Mouse (Mus musculus) spleen, adult 12 weeks (tissue): ENCODE data around the gene Ndst2.

Experiments used
- DNase-seq: peaks from one replicate; pipeline ENCODE4 v3.0.0; 2022; ENCODE audit warnings: low spot score

The Ndst2 gene

GRCm38 (mm10) chr14:20698515-20698914 lies 35.8 kb downstream of the Ndst2 start:
- no peak for DNase-seq

DNA sequence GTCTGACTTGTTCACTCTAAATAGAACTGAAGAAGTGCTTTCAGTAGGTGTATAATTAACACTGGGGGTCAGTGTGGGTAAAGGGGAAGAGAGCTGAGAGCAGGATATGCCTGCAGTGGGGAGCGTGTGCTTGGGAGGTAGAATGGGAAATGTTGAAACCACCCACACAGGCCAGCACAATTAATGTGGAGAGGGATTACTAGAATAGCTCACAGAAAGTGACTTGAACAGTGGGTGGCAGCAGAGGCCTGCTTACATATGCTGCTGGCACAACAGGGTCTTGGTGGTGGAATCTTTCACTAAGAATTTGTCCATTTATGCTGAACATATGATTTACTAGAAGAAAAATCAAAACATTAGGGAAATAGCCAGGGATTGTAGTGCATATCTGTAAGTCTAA lies 37.4 kb downstream of the Ndst2 start:
- no peak for DNase-seq

- no peak for DNase-seq
These were observed 38.4 kb downstream of the Ndst2 start for GRCm38 (mm10) chr14:20695761-20696520.

DNA sequence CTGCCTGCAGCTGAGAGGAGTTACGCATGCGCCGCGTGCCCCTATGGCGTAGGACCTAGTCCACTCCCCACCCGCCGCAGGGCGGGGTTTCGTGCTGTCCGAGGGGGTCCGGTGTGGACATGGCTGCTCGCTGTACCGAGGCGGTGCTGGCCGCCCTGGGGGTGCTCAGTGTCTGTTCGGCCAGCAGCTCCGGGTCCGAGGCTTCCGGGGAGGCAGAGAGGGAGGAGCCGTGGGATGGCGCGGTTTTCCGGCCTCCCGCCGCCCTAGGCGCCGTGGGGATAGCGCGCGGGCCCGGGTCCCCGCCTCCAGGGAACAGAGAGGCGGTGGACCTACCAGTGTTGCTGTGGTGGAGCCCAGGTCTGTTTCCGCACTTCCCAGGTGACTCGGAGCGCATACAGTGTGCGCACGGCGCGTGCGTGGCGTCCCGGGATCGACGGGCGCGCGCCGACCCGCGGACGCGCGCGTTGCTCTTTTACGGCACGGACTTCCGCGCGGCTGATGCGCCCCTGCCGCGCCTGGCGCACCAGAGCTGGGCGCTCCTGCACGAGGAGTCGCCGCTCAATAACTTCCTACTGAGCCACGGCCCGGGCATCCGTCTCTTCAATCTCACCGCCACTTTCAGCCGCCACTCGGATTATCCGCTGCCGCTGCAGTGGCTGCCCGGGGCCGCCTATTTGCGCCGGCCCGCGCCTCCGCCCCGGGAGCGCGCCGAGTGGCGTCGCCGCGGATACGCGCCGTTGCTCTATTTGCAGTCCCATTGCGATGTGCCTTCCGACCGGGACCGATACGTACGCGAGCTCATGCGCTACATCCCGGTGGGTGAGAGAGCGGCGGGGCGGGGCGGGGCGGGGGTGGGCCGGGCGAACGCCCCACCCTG lies 39.2 kb downstream of the Ndst2 start, which contains the start of gene Fut11:
Fut11 (plus strand) TSS at position 85 of the 877 bp plus-strand sequence.
- DNase-seq = peak; percentile 69

- no peak for DNase-seq
These were observed 40.0 kb downstream of the Ndst2 start for GRCm38 (mm10) chr14:20694185-20694883.

DNA sequence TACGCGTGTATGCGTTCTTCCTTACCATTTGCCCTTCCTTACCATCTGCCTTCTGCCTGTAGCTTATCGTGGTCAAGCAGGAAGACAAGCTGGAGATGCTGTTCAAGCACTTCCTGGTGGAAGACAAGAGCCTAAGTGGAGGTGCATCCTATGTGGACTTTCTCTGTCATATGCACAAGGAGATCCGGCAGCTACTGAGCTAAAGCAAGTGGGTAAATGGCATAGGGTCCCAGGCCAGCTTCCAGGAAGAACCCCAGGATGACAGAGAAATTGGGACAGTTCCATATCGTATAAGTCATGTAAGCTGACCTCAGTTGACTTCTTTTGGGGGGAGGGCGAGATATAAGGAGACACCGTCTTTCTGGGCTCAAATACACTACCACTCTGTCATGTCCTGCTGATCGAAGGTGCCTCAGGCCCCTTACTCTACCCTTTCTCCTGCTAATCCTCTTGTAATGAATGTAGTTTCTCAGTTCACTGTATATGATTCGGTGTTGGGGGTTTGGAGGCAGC lies 40.7 kb downstream of the Ndst2 start:
- no peak for DNase-seq

- no peak for DNase-seq
These were observed 42.6 kb downstream of the Ndst2 start for GRCm38 (mm10) chr14:20691772-20692171.

GRCm38 (mm10) chr14:20689009-20689408 lies 45.4 kb downstream of the Ndst2 start:
- no peak for DNase-seq

DNA sequence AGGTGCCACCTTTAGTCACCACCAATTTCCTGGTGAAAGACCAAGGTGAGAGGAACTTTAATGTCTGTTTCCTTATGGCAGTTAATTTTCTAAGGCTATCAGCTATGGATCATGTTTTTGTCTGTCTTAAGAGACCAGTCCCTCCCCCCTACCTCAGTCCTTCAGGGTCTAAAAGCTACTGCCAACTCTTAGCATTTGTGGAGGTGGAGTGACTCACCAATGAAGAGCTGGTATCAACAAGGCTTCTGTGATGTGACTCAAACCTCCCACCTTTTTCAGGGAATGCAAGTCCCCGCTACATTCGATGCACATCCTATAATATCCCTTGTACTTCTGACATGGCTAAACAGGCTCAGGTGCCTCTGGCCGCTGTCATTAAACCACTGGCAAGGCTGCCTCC lies 47.8 kb downstream of the Ndst2 start:
- no peak for DNase-seq

- peak; percentile 29 for DNase-seq
These were observed 51.9 kb downstream of the Ndst2 start for GRCm38 (mm10) chr14:20682498-20682897.

DNA sequence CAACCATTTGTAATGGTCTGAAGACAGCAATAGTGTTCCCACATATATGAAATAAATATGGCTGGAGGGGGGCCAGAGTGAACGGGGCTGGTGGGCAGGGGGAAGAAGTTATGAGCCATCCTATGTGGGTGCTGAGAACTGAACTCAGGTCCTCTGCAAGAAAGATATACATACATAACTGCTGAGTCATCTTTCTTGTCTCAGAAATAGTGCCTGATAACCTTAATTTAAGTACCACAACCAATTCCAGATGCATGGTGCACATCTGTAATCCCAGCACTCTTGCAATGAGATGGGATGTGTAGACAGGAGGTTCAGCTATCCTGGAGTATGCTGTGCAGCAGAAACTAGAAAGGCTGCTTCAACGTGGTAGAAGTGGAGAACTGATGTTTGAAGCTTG lies 52.6 kb downstream of the Ndst2 start:
- DNase-seq = no peak

- no peak for DNase-seq
These were observed 56.5 kb downstream of the Ndst2 start for GRCm38 (mm10) chr14:20677906-20678305.

DNA sequence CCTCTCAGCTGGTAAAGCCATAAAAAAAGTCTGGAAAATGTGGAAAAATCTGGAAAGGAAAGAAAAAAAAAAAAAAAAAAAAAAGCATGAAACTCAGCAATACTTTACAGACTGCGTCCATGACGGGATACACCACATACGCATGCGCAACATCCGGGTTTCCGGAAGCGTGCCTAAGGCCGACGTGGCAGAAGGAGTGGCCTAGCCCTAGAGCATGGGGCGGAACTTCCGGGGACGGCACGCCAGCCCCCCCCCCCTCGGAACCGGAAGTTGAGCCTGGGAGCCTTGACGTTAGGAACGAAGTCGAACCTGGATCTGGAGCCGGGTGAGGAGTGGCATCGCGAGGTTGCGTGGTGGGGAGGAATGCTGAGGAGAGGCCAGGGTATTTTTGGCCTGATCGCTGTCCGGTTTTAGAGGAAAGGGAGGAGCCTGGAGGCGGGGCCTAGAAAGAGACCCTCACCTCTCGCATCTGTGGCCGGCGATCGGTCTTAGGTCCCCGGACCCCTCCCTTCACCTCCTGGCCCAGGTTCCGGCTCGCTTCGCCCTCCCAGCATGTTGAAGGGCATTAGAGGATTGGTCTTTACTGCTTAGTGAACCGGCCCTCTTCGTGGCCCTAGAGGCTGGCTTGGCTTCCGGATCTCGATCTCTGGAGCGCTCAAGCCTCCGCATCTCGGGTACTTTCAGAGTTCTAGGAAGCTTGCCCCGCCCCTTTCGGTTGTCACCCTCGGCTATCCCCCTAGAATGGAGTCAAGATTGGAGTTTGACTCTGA lies 60.1 kb downstream of the Ndst2 start, which contains the start of gene Sec24c:
Sec24c (plus strand) TSS at position 245 of the 770 bp plus-strand sequence.
- DNase-seq = peak; percentile 97

DNA sequence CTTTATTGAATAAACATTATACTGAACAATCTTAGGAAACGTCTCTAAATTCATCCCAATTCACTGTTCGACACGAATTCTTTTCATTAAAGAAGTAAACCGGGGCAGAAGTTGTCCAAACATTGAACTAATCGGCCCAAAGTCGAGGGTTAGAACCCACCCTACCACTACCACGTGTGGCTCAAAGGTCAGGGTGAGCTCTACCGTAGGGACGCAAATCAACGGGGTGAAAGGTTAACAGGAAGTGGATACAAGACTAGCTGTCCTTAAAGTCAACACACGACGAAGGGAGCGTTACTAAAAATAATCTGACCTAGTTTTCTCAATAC lies 60.7 kb downstream of the Ndst2 start:
- peak; percentile 18 for DNase-seq
